In the genomic region with DNA sequence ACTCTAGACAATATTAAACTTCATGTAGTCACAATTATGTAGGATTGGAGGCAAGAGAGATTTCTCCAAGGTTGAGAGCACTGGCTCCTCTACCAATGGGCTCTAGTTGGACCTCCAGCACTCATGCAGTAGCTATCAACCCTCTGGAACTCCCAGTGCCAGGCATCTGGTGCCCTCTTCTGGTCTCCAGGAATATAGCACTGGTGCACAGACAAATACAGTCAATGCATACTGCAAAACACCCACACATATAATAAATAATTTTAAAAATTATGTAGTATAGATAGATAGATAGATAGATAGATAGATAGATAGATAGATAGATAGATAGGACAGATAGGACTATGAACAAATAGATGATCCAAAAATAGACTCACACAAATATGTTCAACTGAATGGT, we compare ENCODE assay signal across 9 mouse cellular contexts. TPM values are rescaled to one million over a fixed set of nuclear protein-coding genes. Genes with fewer than 3 reads are reported as not detected.
DNase-seq lines count a peak whose midpoint lies in the region; ATAC-seq and TF ChIP-seq lines count a peak whose summit lies in the region.
"Had no signal": no experiment of that assay in that cellular context is flagged by ENCODE, and none has a peak within 500 bp of the region (broad histone marks: within the 10 kb centered on the region; RNA-seq: fewer than 3 reads in every experiment).

No protein-coding gene starts in this region.

- DNase-seq in cerebellum, adult 2 months = no peak
- no peak for DNase-seq in cerebellum, adult 9-11 months
- DNase-seq in lung, adult 2 months = no peak
- no peak for DNase-seq in lung, postnatal 4 days
- no peak for DNase-seq in layer of hippocampus, adult 18-20 months (ENCODE audit: low spot score in 2 of 2)
- no peak for DNase-seq in gastrocnemius, postnatal 14 days

- no peak overlapping the region for H3K27ac ChIP-seq in cerebellum, adult 2 months (ENCODE audit: insufficient read depth, low read length)
- no peak overlapping the region for H3K27ac ChIP-seq in small intestine, adult 2 months (ENCODE audit: insufficient read depth, low read depth, low read length)
- H3K27ac ChIP-seq: liver, embryonic 15.5 days had no signal

- no peaks in the 10 kb centered on the region for H3K27me3 ChIP-seq in cerebellum, adult 2 months (ENCODE audit: control insufficient read depth, insufficient read depth, low read length)
- H3K27me3 ChIP-seq in small intestine, adult 2 months (ENCODE audit: control insufficient read depth, insufficient read depth, low read length) = no peaks in the 10 kb centered on the region
- H3K27me3 ChIP-seq: liver, embryonic 15.5 days had no signal

- intact Hi-C loops in gastrocnemius, postnatal 14 days (cut with DNase I; ENCODE audit: low total_unique reads) = no loop called here

- H3K4me1 ChIP-seq in cerebellum, adult 2 months (ENCODE audit: control insufficient read depth, insufficient read depth, low read length) = no peaks in the 10 kb centered on the region
- H3K4me1 ChIP-seq in lung, adult 2 months (ENCODE audit: control insufficient read depth, insufficient read depth, low read length) = no peaks in the 10 kb centered on the region
- no peaks in the 10 kb centered on the region for H3K4me1 ChIP-seq in small intestine, adult 2 months (ENCODE audit: control insufficient read depth, insufficient read depth, insufficient read length, low read length)
- H3K4me1 ChIP-seq: liver, embryonic 15.5 days had no signal

- no peak for TF ChIP-seq POLR2A in cerebellum, adult 2 months (IDR thresholded peaks at IDR 0.05; ENCODE audit: borderline replicate concordance, insufficient read depth, low read length)
- TF ChIP-seq POLR2A in lung, adult 2 months (IDR thresholded peaks at IDR 0.05; ENCODE audit: borderline replicate concordance, extremely low read depth, low read depth, low read length) = no peak
- no peak for TF ChIP-seq POLR2A in small intestine, adult 2 months (IDR thresholded peaks at IDR 0.05; ENCODE audit: low read depth, low read length)

- H3K4me3 ChIP-seq in cerebellum, adult 2 months (replicated peaks; ENCODE audit: insufficient read depth, low read depth, low read length) = no peak overlapping the region
- no peak overlapping the region for H3K4me3 ChIP-seq in lung, adult 2 months (replicated peaks; ENCODE audit: extremely low read depth, low read depth, low read length)
- no peak overlapping the region for H3K4me3 ChIP-seq in small intestine, adult 2 months (ENCODE audit: low read depth, low read length)
- H3K4me3 ChIP-seq: liver, embryonic 15.5 days had no signal

- H3K36me3 ChIP-seq in small intestine, adult 2 months (ENCODE audit: control insufficient read depth, insufficient read depth, low read length) = peaks cover 63% of the 10 kb centered on the region

- ATAC-seq in common myeloid progenitor, adult 5-6 weeks (replicated peaks; ENCODE audit: low read depth, poor library complexity, severe bottlenecking) = peak; percentile 69; the same call in 1 of the 2 replicates

- TF ChIP-seq CTCF in cerebellum, adult 2 months (IDR thresholded peaks at IDR 0.05; ENCODE audit: borderline replicate concordance, insufficient read depth, low read depth, low read length) = peak; percentile 41; the same call in 1 of the 2 replicates
- TF ChIP-seq CTCF in lung, adult 2 months (IDR thresholded peaks at IDR 0.05; ENCODE audit: insufficient read depth, low read length) = peak; percentile 56
- peak; percentile 55; the same call in 1 of the 2 replicates for TF ChIP-seq CTCF in small intestine, adult 2 months (IDR thresholded peaks at IDR 0.05; ENCODE audit: extremely low read depth, insufficient read length, insufficient replicate concordance, low read depth, low read length)

RNA-seq across cellular contexts. Expression of gene Nfkb2, which starts 28.8 kb away (rescaled TPM):
- 4.2 TPM in 2 replicates for polyA plus RNA-seq in cerebellum, adult 2 months (2012; rRNA removed)
- polyA plus RNA-seq in lung, adult 2 months (2012; rRNA removed) = 56.5 and 60.6 TPM in 2 replicates
- total RNA-seq in common myeloid progenitor, adult 5-6 weeks (2017) = 7.2 and 8.3 TPM in 2 replicates
- 41.4 and 89.6 TPM in 2 replicates for polyA plus RNA-seq in small intestine, adult 2 months (2012; rRNA removed)
- 1 to 10 TPM; 2.2 to 2.3 TPM for total RNA-seq in layer of hippocampus, adult 18-20 months (2021)
- 10 to 100 TPM in 1 of 2 experiments, 1 to 10 TPM in 1; 9.6 to 10.4 TPM for total RNA-seq in gastrocnemius, postnatal 14 days (2021)

RNA-seq across cellular contexts. Expression of gene Psd, which starts 51.6 kb away (rescaled TPM):
- 194 and 207 TPM in 2 replicates for polyA plus RNA-seq in cerebellum, adult 2 months (2012; rRNA removed)
- 2.3 and 2.4 TPM in 2 replicates for polyA plus RNA-seq in lung, adult 2 months (2012; rRNA removed)
- 0.69 TPM in 1 of 2 replicates, not detected in the other for total RNA-seq in common myeloid progenitor, adult 5-6 weeks (2017)
- 27.0 and 30.1 TPM in 2 replicates for polyA plus RNA-seq in small intestine, adult 2 months (2012; rRNA removed)
- 100 to 1,000 TPM; 799 to 877 TPM for total RNA-seq in layer of hippocampus, adult 18-20 months (2021)
- 1 to 10 TPM; 1.4 to 1.9 TPM for total RNA-seq in gastrocnemius, postnatal 14 days (2021)

RNA-seq across cellular contexts. Expression of gene Fbxl15, which starts 52.7 kb away (rescaled TPM):
- polyA plus RNA-seq in cerebellum, adult 2 months (2012; rRNA removed) = 38.8 and 41.7 TPM in 2 replicates
- 10.7 and 15.5 TPM in 2 replicates for polyA plus RNA-seq in lung, adult 2 months (2012; rRNA removed)
- 3.3 and 4.3 TPM in 2 replicates for total RNA-seq in common myeloid progenitor, adult 5-6 weeks (2017)
- polyA plus RNA-seq in small intestine, adult 2 months (2012; rRNA removed) = 37.4 and 60.4 TPM in 2 replicates
- 10 to 100 TPM; 30.7 to 31.5 TPM for total RNA-seq in layer of hippocampus, adult 18-20 months (2021)
- total RNA-seq in gastrocnemius, postnatal 14 days (2021) = 1 to 10 TPM; 2.4 to 2.8 TPM

Comparison
In these comparisons a context has a peak if more than half of its experiments do, and no peak if none do; other contexts are left out.
1. RNA of gene Psd, which starts 51.6 kb away (total RNA-seq): 799 to 877 TPM in layer of hippocampus, adult 18-20 months; 1.4 to 1.9 TPM in gastrocnemius, postnatal 14 days and 0.69 TPM in common myeloid progenitor, adult 5-6 weeks; every median in the first group is over 100 times any median in the second.
2. Peak in every context shown above with its lines, with median percentiles within 50 percentile points of each other: CTCF ChIP-seq.